Mouse (Mus musculus) heart, embryonic 14.5 days (tissue): ENCODE data around the gene Ntm. TPM values are rescaled to one million over a fixed set of nuclear protein-coding genes. Genes with fewer than 3 reads are reported as not detected.

Experiments used
- ATAC-seq: fragments of 200-750 bp; cut with Nextera tagmentation; 2 replicates; pipeline ENCODE4 v1.8.0; 2017; ENCODE audit warnings: low read depth, moderate TSS enrichment; ENCODE audit not compliant: insufficient number of reproducible peaks, insufficient read depth, low FRiP score
- H3K27ac ChIP-seq, 2 experiments: fragments of 200-500 bp in 1 of 2; fragments of 300-500 bp in 1 of 2; sonication (generic) in 1 of 2; replicated peaks in 1 of 2; 2 replicates each; pipeline ENCODE4 v1.5.1; 2012 to 2014; ENCODE audit warnings: low read depth in 2 of 2, low read length in 2 of 2, control low read depth in 1 of 2, mild to moderate bottlenecking in 1 of 2, mixed read lengths in 1 of 2; ENCODE audit not compliant: control insufficient read depth in 1 of 2, insufficient read depth in 1 of 2
- H3K27me3 ChIP-seq: fragments of 300-500 bp; sonication (generic); 2 replicates; pipeline ENCODE4 v1.6.1; 2014; ENCODE audit warnings: mild to moderate bottlenecking, low read length, control low read depth; ENCODE audit not compliant: control insufficient read depth, insufficient read depth
- H3K36me3 ChIP-seq: fragments of 300-500 bp; sonication (generic); 2 replicates; pipeline ENCODE4 v1.6.1; 2014; ENCODE audit warnings: mild to moderate bottlenecking, control low read depth, low read length, mixed read lengths; ENCODE audit not compliant: control insufficient read depth, insufficient read depth
- H3K4me1 ChIP-seq, 2 experiments: fragments of 200-500 bp in 1 of 2; fragments of 300-500 bp in 1 of 2; sonication (generic) in 1 of 2; 2 replicates each; pipeline ENCODE4 v1.6.1; 2012 to 2014; ENCODE audit warnings: low read length in 2 of 2, control low read depth in 1 of 2, mixed read lengths in 1 of 2; ENCODE audit not compliant: control insufficient read depth in 2 of 2, insufficient read depth in 2 of 2
- H3K4me2 ChIP-seq: fragments of 300-500 bp; sonication (generic); 2 replicates; pipeline ENCODE4 v1.6.1; 2014; ENCODE audit warnings: mild to moderate bottlenecking, low read length
- H3K4me3 ChIP-seq, 2 experiments: fragments of 200-500 bp in 1 of 2; fragments of 300-500 bp in 1 of 2; sonication (generic) in 1 of 2; 2 replicates each; pipeline ENCODE4 v1.5.1; 2012 to 2014; ENCODE audit warnings: low read length in 2 of 2, mild to moderate bottlenecking in 2 of 2, control low read depth in 1 of 2, low read depth in 1 of 2, moderate library complexity in 1 of 2; ENCODE audit not compliant: control insufficient read depth in 1 of 2, insufficient read depth in 1 of 2
- H3K9ac ChIP-seq: fragments of 300-500 bp; sonication (generic); 2 replicates; pipeline ENCODE4 v1.6.1; 2014; ENCODE audit warnings: mild to moderate bottlenecking, low read length
- H3K9me3 ChIP-seq: fragments of 300-500 bp; sonication (generic); 2 replicates; pipeline ENCODE4 v1.6.1; 2016; ENCODE audit warnings: low read length, control low read depth; ENCODE audit not compliant: control insufficient read depth
- WGBS: fragments of 180-500 bp; shearing (Covaris S2); extraction: QIAGEN DNeasy Blood & Tissue Kit; methylation state at CpG from one replicate; pipeline ENCODE4 v1.1.7; 2014; 5-methylcytosine and 5-hydroxymethylcytosine counted together
- polyA plus RNA-seq: library from polyadenylated mRNA; unstranded; fragments of >200 nt; fragmentation: Nextera tagmentation; extraction: Ambion mirVana; gene quantifications from 2 replicates; pipeline ENCODE4 v1.2.1, GENCODE M21; 2014

The Ntm gene
- polyA plus RNA-seq, 1 experiment from 2014 or later = 44.4 TPM

DNA sequence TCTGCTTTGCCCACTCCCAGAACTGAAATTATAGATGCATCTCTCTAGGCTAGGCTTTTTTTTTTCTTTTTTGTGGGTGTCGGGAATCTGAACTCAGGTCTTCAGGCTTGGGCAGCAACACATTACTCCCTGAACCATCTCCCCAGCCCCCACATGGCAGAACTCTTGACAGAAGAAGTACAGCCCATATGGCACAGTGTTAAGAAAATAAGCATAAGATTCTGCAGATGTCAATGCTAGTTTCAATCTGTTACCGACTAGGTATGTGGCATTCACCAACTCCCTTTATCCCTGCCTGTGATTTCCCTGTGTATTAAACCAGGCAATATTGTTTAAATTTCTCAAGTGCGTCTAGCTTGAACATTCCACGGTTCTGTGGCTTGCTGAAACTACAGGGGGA lies 166.7 kb downstream of the Ntm start:
- no peak overlapping the region for H3K4me2 ChIP-seq
- H3K27ac ChIP-seq = no peak overlapping the region
- ATAC-seq = no peak
- no peak overlapping the region for H3K9ac ChIP-seq
- H3K4me3 ChIP-seq = no peak overlapping the region
- WGBS = 75% methylated on average over 4 of the region's 4 CpGs
- H3K27me3 ChIP-seq = no peaks in the 10 kb centered on the region
- no peaks in the 10 kb centered on the region for H3K4me1 ChIP-seq
- no peaks in the 10 kb centered on the region for H3K36me3 ChIP-seq
- H3K9me3 ChIP-seq = no peaks in the 10 kb centered on the region

GRCm38 (mm10) chr9:29791199-29791915 lies 171.6 kb downstream of the Ntm start:
- H3K9me3 ChIP-seq = no peaks in the 10 kb centered on the region
- WGBS = 75% methylated on average over 10 of the region's 10 CpGs

DNA sequence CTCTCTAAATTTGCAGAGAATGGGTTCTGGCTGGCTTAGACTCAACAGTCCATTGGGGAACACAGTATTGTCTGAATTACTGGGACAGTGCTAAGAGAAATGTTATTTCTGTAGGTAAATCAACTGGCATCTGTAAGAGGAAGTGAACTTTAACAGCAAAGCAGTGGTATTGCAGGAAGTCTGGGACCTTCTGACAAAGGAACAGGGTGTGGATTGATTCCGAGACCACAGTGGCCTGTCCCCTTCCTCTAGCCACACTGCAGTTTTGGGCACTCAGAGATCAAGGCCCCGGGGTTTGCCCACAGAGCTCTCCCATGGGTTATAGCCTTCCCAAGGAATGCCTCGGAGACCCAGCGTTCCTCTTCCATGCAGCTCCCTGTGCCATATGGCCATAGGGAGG lies 172.9 kb downstream of the Ntm start:
- H3K9ac ChIP-seq = no peak overlapping the region
- H3K4me2 ChIP-seq = no peak overlapping the region
- no peak; the same call in 1 of the 2 replicates for ATAC-seq
- no peak overlapping the region for H3K27ac ChIP-seq
- WGBS = 67% methylated on average over 4 of the region's 4 CpGs
- H3K9me3 ChIP-seq = no peaks in the 10 kb centered on the region
- no peaks in the 10 kb centered on the region for H3K4me1 ChIP-seq
- no peaks in the 10 kb centered on the region for H3K27me3 ChIP-seq
- no peak overlapping the region for H3K4me3 ChIP-seq
- H3K36me3 ChIP-seq = no peaks in the 10 kb centered on the region

More at GRCm38 (mm10) chr9:29791199-29791915, 171.6 kb downstream of the Ntm start:
- no peak overlapping the region for H3K4me3 ChIP-seq
- no peak overlapping the region for H3K27ac ChIP-seq
- no peak overlapping the region for H3K4me2 ChIP-seq
- ATAC-seq = no peak
- no peaks in the 10 kb centered on the region for H3K4me1 ChIP-seq
- no peaks in the 10 kb centered on the region for H3K36me3 ChIP-seq
- H3K27me3 ChIP-seq = no peaks in the 10 kb centered on the region
- no peak overlapping the region for H3K9ac ChIP-seq

DNA sequence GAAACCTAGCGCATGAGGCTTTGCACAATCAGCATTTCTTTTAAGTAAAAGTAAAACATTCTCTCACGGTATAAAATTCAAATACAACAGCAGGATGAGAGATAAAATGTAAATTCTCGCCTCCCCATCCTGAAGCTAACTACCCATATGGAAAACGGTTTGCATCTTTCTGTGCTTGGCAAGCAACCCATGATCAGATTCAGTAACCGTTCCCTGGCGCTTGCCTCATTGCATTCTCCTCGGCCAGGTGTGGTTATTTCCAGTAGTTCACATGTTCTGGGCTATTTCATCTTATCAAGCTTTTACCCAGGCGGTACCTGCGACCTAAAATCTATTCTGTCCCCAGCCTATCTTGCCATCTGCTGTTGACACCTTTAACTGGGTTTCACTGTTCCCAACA lies 174.1 kb downstream of the Ntm start:
- Histone ChIP-seq H3K9ac (no peak overlapping the region), H3K9me3 (no peaks in the 10 kb centered on the region), H3K36me3 (no peaks in the 10 kb centered on the region), H3K4me2 (no peak overlapping the region), H3K27me3 (no peaks in the 10 kb centered on the region), H3K4me3 (no peak overlapping the region), H3K27ac (no peak overlapping the region), H3K4me1 (no peaks in the 10 kb centered on the region)
- no peak for ATAC-seq
- WGBS = 75% methylated on average over 9 of the region's 9 CpGs

DNA sequence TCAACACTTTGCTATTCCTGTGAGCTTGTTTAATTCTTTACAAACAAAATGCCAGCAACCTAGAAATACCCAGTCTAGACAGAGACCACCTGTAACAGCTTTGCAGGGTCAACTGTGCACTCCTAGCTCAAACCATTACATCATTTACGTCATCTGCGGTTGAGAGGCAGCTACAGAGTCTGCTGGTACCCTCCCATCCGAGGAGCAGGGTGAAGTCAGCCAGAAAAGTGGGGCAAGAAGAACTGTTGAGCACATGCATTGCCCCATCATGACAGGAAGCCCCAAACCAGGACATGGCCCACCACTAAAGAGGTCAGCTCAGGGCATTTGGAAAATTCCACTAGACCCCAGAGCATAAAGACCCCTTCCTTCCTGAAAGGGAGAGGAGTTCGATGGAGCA lies 175.5 kb downstream of the Ntm start:
- WGBS = 76% methylated on average over 4 of the region's 4 CpGs
- no peak overlapping the region for H3K4me2 ChIP-seq
- H3K27me3 ChIP-seq = no peaks in the 10 kb centered on the region
- ATAC-seq = no peak
- H3K4me3 ChIP-seq = no peak overlapping the region
- H3K9ac ChIP-seq = no peak overlapping the region
- H3K27ac ChIP-seq = no peak overlapping the region
- H3K9me3 ChIP-seq = no peaks in the 10 kb centered on the region
- no peaks in the 10 kb centered on the region for H3K4me1 ChIP-seq
- no peaks in the 10 kb centered on the region for H3K36me3 ChIP-seq

- Histone ChIP-seq H3K4me2 (no peak overlapping the region), H3K27me3 (no peaks in the 10 kb centered on the region), H3K4me3 (no peak overlapping the region), H3K27ac (no peak overlapping the region), H3K36me3 (no peaks in the 10 kb centered on the region), H3K9ac (no peak overlapping the region), H3K4me1 (no peaks in the 10 kb centered on the region), H3K9me3 (no peaks in the 10 kb centered on the region)
- 62% methylated on average over 4 of the region's 4 CpGs for WGBS
- ATAC-seq = no peak
Observed at GRCm38 (mm10) chr9:29782697-29783096, 180.2 kb downstream of the Ntm start.

DNA sequence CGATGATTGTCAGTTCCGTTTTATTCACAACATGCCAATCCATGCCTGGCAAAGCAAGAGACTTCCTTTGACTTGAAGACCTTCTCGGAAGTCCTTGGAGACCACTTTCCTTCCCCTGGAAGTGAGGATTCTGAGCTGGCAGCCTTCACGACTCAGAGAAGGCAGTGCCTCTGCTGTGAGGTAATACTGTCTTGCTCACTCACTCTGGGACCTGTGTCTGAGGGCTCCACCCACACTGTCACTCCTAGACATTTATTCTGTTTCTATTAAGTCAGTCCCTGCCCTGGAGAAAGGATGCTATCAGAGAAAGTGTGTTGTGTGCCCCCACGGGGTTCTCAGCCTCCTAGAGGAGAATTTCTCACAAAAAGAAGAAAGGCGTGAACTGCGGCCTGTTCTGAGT lies 183.2 kb downstream of the Ntm start:
- 72% methylated on average over 7 of the region's 7 CpGs for WGBS
- no peaks in the 10 kb centered on the region for H3K4me1 ChIP-seq
- no peaks in the 10 kb centered on the region for H3K36me3 ChIP-seq
- H3K27me3 ChIP-seq = no peaks in the 10 kb centered on the region
- ATAC-seq = no peak
- H3K4me3 ChIP-seq = no peak overlapping the region
- H3K27ac ChIP-seq = no peak overlapping the region
- H3K9me3 ChIP-seq = no peaks in the 10 kb centered on the region
- H3K4me2 ChIP-seq = no peak overlapping the region
- H3K9ac ChIP-seq = no peak overlapping the region

DNA sequence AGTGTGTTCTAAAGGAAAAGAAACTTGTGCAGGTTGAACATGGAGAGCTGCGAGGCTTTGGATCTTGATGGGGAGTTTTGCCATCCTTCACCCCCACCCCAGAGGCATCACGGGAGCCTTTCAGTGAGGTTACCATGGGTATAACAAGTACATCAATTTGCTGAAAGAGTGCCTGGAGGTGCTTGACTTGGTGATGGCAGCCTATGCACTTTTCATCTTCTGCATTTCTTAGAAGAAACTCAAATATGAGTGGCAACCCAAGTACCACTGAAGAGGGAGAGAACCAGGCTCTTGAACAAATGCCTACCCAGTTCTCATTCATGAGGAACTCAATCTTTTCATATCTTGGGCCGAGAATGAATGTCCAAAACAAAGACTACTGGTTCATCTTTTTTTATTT lies 186.0 kb downstream of the Ntm start:
- H3K9me3 ChIP-seq = no peaks in the 10 kb centered on the region
- no peaks in the 10 kb centered on the region for H3K36me3 ChIP-seq
- H3K9ac ChIP-seq = no peak overlapping the region
- WGBS = 82% methylated on average over 3 of the region's 3 CpGs
- no peak overlapping the region for H3K27ac ChIP-seq
- no peak overlapping the region for H3K4me3 ChIP-seq
- no peaks in the 10 kb centered on the region for H3K27me3 ChIP-seq
- no peaks in the 10 kb centered on the region for H3K4me1 ChIP-seq
- no peak overlapping the region for H3K4me2 ChIP-seq
- no peak for ATAC-seq
